Mouse (Mus musculus) cortical plate, adult 2 months (tissue): ENCODE measurements around the gene Arhgap17. TPM values are rescaled to one million over a fixed set of nuclear protein-coding genes. Genes with fewer than 3 reads are reported as not detected.

ENCODE experiments used
- H3K27ac ChIP-seq: fragments of 200-500 bp; 2 replicates; pipeline ENCODE4 v1.5.1; 2012; ENCODE audit warnings: low read length, control low read depth, inconsistent platforms; ENCODE audit not compliant: insufficient read depth
- H3K4me1 ChIP-seq: fragments of 200-500 bp; 2 replicates; pipeline ENCODE4 v1.6.1; 2011; ENCODE audit warnings: low read length; ENCODE audit not compliant: control insufficient read depth, insufficient read depth
- H3K4me3 ChIP-seq: fragments of 200-500 bp; 2 replicates; pipeline ENCODE4 v1.5.1; 2011; ENCODE audit warnings: mild to moderate bottlenecking, low read length, control low read depth; ENCODE audit not compliant: insufficient read depth
- CTCF ChIP-seq: fragments of 200-500 bp; IDR thresholded peaks from 2 replicates; pipeline ENCODE4 v1.5.1; 2011; ENCODE audit warnings: mild to moderate bottlenecking, control low read depth, low read length; ENCODE audit not compliant: insufficient read depth; ENCODE audit errors: extremely low read depth
- POLR2A ChIP-seq: fragments of 200-500 bp; IDR thresholded peaks from 2 replicates; pipeline ENCODE4 v1.6.1; 2011; ENCODE audit warnings: mild to moderate bottlenecking, low read length, control low read depth; ENCODE audit not compliant: insufficient read depth; ENCODE audit errors: extremely low read depth
- polyA plus RNA-seq: library from polyadenylated mRNA; depleted of rRNA; stranded (reverse); fragments of >200 nt; gene quantifications from 2 replicates; pipeline ENCODE4 v1.2.3, GENCODE M21; 2012

Arhgap17 gene
- polyA plus RNA-seq, 1 experiment = 17.2 TPM

- Histone ChIP-seq H3K27ac (no peak overlapping the region), H3K4me3 (no peak overlapping the region), H3K4me1 (no peaks in the 10 kb centered on the region)
- TF ChIP-seq POLR2A (no peak), CTCF (no peak)
Measured at GRCm38 (mm10) chr7:123399286-123399685, 29.6 kb upstream of the Arhgap17 start.

GRCm38 (mm10) chr7:123398828-123399227 is 29.1 kb upstream of the Arhgap17 start:
- no peak overlapping the region for H3K27ac ChIP-seq
- no peak for TF ChIP-seq POLR2A
- peak; percentile 79 for TF ChIP-seq CTCF

DNA sequence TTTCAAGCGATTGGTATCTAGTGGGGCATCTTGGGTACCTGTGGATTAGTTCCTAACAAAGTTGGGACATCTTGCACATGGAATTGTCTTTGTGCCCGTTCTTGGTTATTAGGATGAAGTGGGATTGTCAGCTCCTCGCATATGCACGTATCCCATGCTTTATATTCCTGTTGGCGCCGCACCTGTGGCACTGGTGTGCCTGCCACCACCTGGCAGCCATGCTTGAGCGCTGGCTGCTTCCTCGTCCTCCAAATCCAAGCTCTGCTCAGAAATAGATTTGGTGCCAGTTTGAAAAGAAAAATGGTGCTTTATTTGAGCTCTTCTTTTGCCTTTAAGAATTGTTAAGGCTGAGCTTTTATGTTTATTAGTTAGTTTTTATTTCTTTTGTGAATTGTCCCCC is 28.2 kb upstream of the Arhgap17 start:
- no peak overlapping the region for H3K27ac ChIP-seq
- TF ChIP-seq POLR2A (no peak), CTCF (no peak)
- H3K4me1 ChIP-seq = no peaks in the 10 kb centered on the region
- H3K4me3 ChIP-seq = no peak overlapping the region

More at GRCm38 (mm10) chr7:123398828-123399227, 29.1 kb upstream of the Arhgap17 start:
- H3K4me3 ChIP-seq = no peak overlapping the region
- H3K4me1 ChIP-seq = no peaks in the 10 kb centered on the region

GRCm38 (mm10) chr7:123397369-123397768 is 27.7 kb upstream of the Arhgap17 start:
- Histone ChIP-seq H3K4me3 (no peak overlapping the region), H3K27ac (no peak overlapping the region), H3K4me1 (no peaks in the 10 kb centered on the region)
- TF ChIP-seq POLR2A = no peak
- no peak for TF ChIP-seq CTCF

- TF ChIP-seq POLR2A = no peak
- no peak for TF ChIP-seq CTCF
- H3K4me1 ChIP-seq = no peaks in the 10 kb centered on the region
- no peak overlapping the region for H3K4me3 ChIP-seq
Measured at GRCm38 (mm10) chr7:123396900-123397299, 27.2 kb upstream of the Arhgap17 start.

DNA sequence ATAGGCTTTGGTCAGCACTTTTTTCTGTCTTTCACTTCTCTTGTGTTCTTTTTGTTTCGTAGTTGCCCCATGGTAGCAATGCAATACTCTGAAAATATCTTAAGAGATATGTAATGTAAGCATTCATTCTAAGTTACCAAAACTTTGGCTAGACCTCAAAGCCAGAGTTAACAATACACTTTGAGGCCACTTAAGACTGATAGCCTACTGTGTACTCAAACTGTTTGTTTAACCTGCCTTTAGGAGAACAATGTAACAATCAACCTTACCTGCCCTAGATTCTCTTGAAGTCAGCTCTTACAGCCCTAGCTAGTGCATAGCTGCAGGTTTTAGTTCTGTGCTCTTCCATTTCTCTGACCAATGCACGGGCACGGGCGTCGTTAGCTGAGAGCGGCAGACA is 24.6 kb upstream of the Arhgap17 start:
- H3K27ac ChIP-seq = 0 out of 2 replicates have a peak overlapping the region, but pooled peaks have one; percentile 79
- TF ChIP-seq CTCF = no peak
- TF ChIP-seq POLR2A = no peak
- H3K4me3 ChIP-seq = no peak overlapping the region
- no peaks in the 10 kb centered on the region for H3K4me1 ChIP-seq

More at GRCm38 (mm10) chr7:123396900-123397299, 27.2 kb upstream of the Arhgap17 start:
- H3K27ac ChIP-seq = no peak overlapping the region

GRCm38 (mm10) chr7:123389686-123390280 is 20.1 kb upstream of the Arhgap17 start:
- H3K4me1 ChIP-seq = no peaks in the 10 kb centered on the region
- H3K4me3 ChIP-seq = no peak overlapping the region
- H3K27ac ChIP-seq = no peak overlapping the region
- no peak for TF ChIP-seq POLR2A
- no peak for TF ChIP-seq CTCF

- H3K27ac ChIP-seq = no peak overlapping the region
- H3K4me3 ChIP-seq = no peak overlapping the region
- no peaks in the 10 kb centered on the region for H3K4me1 ChIP-seq
- TF ChIP-seq POLR2A (no peak), CTCF (no peak)
Measured at GRCm38 (mm10) chr7:123385693-123386407, 16.1 kb upstream of the Arhgap17 start.

GRCm38 (mm10) chr7:123377443-123378400 is 8.0 kb upstream of the Arhgap17 start:
- Histone ChIP-seq H3K4me1 (peaks cover 5% of the 10 kb centered on the region), H3K4me3 (peak overlapping the region; percentile 92), H3K27ac (peak overlapping the region; percentile 72)
- TF ChIP-seq POLR2A (peak; percentile 94), CTCF (no peak)
